Mouse (Mus musculus): ENCODE measurements at regions not wholly inside any gene's neighbourhood (a gene's known extent, or its start where the extent isn't known, plus 50 kb on each side); places are given as distances from the start of the nearest gene placed in this dataset.

DNA sequence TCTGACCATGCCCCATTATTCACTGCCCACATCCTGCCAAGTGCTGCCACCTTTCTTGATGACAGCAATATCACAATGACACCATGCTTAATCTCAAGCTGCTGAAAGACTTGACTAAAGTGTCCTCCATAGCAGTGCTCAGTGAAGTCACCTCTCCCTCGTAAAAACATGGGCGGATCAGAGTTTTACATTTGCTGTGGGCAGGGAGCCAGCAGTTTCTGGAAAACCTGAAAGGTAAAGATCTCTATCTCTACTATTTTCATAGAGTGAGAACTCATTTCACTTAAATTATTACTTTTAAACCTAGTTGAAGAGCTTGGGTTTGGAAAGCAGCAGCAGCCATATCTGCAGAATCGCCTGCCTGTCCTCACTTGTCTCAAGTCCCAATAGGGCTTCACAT, 211.6 kb upstream of the Gmds start:
- in situ Hi-C loops (cut with MboI; ENCODE audit: low pct_unique_long_range_greater_than_20kb in 1 of 2, low sequenced_read_pairs in 2 of 2, unreplicated experiment in 1 of 2), result no loop called here

DNA sequence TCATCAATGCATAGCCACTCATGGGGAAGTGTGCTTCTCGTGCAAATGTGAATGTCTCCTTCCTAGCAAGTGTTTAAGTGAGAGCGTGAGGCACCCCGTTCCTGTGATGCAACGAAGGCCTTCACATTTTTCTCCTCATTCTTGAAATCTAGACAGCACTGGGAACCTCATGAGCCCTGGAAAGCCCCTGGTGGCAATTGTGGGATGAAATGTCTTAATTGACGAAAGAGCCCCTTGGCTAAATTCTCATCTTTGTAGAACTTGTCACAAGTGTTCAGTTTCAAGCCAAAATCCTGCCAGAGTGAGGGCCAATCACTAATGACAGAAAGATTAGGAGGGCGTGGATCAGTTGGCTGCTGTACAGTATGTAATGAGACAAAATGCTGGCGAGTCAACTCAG, 208.6 kb upstream of the Gmds start:
- in situ Hi-C loops (cut with MboI; ENCODE audit: low pct_unique_long_range_greater_than_20kb in 1 of 2, low sequenced_read_pairs in 2 of 2, unreplicated experiment in 1 of 2), result no loop called here

DNA sequence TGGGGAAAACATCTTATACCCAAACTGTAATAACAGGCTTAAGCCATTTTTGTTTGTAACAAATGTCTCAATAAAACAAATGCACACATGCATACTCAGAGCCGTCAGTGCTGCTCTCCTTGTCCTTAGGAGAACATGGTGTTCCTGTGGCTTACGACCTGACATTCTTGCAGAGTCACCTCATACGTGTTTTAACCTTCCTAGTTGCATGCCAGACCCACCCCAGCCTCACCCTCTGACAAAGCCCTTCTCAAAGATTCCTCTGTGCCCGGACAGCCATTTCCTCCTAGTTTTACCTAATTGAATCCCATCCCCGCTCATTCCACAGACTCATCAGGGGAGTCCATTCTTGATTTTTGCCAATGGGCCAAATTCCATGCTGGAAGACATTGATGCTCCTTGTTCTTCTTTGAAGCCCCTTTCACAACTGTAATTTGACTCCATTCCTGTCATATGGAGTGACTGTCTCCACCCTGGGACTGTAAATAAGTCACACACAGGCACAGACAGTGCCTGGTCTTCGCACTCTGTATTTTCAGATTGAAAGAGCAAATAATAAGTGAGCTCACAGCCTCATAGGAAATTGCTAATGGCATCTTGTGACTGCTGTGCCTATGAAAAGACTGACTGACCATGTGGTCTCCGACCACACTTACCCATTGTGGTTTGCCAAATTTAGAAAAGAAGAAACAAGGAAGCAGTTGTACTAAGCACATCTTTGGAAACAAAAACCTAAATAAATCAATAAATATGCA, 206.6 kb upstream of the Gmds start:
- in situ Hi-C loops (cut with MboI; ENCODE audit: low pct_unique_long_range_greater_than_20kb in 1 of 2, low sequenced_read_pairs in 2 of 2, unreplicated experiment in 1 of 2), result no loop called here

DNA sequence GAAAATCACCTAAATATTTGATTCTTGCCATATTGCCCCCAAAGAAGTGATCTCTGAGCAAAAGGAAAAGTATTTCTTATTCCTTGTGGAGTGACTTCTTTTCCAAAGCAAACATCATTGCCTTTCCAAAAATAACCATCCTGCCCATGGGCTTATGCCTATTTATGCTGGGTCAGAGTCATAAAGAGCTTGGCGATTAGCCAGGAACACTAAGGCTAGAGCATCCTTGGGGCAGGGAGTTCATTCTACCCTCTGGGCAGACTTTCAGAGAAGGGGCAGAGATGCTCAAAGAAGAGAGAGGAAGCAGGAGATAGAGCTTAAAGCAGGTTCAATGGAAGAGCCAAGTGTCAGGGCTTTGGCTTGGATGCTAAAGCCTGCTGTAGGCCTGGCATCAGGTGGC, 203.1 kb upstream of the Gmds start:
- in situ Hi-C loops (cut with MboI; ENCODE audit: low pct_unique_long_range_greater_than_20kb in 1 of 2, low sequenced_read_pairs in 2 of 2, unreplicated experiment in 1 of 2), result no loop called here

DNA sequence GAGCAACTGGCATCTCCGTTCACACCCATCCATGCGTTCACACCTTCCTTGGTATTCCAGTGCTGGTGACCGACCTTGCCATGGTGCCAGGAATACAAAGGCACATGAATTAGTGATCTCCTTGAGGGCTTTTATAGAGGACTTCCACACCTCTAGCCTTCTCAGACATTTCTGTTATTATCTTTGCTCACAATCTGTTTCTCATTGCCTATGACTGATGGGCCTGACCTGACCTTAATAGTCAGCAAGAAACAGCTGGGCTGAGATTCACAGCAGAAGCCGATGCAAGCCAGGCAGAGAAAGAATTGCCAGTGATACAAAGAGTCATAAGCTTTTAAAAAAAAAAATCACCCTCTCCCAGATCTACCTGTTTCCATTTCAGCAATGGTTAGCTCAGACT, 197.7 kb upstream of the Gmds start:
- in situ Hi-C loops (cut with MboI; ENCODE audit: low pct_unique_long_range_greater_than_20kb in 1 of 2, low sequenced_read_pairs in 2 of 2, unreplicated experiment in 1 of 2), result no loop called here

DNA sequence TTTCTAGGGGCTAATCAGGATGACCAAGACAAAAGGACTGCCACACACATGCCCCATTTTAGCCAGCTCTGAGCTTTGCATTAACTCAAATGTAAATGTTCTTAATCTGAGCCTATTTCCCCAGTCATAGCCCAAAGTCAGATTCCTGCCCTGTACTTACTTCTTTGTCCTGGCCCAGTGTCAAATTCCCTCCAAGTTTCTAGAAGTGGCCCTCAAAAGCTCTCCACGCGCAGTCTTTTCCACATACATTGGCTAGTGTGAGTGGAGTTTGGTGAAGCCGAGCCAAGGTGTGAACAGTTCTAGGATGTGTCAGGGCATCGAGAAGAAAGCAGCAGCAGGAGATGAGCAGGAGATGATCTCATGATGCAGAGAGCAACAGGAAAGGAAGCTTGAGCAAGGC, 197.1 kb upstream of the Gmds start:
- in situ Hi-C loops (cut with MboI; ENCODE audit: low pct_unique_long_range_greater_than_20kb in 1 of 2, low sequenced_read_pairs in 2 of 2, unreplicated experiment in 1 of 2), result no loop called here

DNA sequence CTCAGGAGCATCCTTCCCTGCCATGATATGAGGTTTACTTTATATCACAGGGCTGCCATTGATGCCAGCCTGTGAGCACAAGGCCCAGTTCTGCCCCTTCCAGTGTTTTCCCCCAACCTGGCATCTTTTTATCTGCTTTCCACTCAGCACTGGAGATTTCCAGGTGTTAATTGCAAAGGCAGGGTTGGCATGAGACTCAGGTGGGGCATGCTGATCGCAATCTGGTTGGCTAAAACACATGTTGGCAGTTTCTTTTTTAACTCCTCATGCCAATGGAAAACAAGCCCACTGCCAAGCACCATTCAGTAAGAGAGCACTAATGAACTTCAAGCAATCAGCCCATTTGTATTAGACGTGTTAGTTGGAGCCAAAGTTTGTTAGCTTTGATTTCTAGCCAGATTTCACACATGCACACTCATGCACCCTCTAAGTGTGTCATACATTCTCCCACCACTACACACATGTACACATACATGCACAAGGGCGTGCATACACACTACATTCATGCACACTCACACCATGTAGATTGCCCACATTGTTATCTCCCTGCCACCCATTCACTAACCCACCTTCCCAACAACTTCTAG, 192.5 kb upstream of the Gmds start:
- in situ Hi-C loops (cut with MboI; ENCODE audit: low pct_unique_long_range_greater_than_20kb in 1 of 2, low sequenced_read_pairs in 2 of 2, unreplicated experiment in 1 of 2), result no loop called here

DNA sequence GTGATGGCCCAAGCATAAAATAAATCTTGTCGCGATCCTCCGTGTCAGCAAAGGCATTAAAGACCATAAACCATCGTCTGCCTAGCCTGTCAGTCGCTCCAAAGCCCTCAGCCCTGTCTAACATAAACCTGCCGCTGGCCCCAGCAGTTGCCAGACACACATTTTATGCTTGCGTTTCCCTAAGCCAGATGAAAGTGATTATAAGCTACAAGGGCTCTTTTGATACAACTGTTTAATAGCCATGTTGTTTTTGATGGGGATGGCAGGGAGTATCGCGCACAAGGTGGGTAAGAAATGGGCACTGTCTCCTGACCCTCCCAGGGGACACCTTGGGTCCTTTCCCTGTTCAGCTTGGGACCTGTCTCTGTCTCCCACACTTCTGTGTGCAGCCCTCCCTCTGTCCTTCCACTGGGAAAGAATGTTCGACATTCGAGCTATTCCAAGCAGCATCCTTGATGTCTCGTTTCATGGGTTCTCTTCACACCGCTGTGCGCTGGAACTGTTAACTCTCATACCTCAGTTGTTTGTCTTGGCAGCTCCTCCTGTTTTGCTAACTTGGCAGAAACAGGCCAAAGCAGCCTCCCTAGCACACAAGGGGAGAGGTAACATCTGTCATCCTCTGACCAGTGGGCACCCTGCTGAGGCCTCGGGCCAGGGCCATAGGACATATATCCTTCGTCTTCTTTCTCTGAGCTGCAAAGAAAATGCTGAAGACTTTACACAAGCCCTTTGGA, 180.2 kb upstream of the Gmds start:
- in situ Hi-C loops (cut with MboI; ENCODE audit: low pct_unique_long_range_greater_than_20kb in 1 of 2, low sequenced_read_pairs in 2 of 2, unreplicated experiment in 1 of 2), result no loop called here

DNA sequence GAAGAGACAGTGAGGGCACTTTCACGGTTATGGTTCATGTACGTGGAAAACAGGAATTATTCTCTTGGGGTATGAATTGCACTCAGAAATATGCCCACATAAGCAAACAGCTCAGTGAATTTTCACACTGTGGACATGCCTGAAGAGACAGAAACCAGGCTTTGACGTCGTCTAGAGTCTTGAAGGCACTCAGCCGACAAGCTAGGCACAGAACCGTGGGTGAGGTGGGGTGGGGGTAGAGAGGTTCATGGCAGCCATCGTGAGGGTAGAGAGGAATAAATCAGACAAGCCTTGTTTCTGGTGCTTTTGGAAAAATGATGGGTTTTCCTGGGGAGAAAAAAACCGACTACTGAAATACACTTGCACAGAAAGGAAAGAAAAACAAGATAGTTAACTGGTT, 179.0 kb upstream of the Gmds start:
- in situ Hi-C loops (cut with MboI; ENCODE audit: low pct_unique_long_range_greater_than_20kb in 1 of 2, low sequenced_read_pairs in 2 of 2, unreplicated experiment in 1 of 2), result no loop called here

DNA sequence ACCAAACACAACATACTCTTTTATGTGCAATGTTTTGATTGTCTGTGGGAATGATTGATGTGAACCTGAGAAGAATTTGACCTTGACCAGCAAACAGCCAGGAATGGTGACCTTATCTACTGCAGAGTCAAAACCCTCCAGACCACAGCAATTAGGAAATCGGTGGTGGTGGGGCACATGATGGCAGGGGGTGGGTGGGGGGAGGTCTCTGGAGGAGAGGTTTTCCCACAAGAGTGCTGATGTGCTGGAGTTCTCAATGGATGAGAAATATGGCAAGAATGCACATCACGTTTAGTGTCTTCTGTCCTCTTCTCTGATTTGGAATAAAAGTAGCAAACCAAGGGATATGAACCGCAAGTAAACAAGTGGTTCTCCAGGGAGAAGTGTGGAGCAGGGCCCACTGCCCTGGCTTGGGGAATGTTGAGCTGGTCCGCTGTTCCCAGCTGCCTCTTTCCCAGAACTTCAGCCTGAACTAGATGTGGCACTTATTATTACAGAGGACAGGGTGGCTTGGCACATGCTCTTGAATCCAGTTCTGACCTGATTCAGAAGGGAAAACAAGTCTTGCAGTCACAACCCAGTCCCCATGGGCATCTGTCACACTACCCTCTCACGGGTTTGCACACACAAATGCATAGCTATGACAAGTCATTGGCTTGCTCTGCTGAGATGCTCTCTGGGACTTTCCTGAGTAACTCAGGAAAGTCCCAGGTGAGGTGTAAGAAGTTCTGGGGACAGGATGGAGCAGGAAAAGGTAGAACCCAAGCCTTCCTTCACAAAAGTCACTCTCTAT, 170.9 kb upstream of the Gmds start:
- in situ Hi-C loops (cut with MboI; ENCODE audit: low pct_unique_long_range_greater_than_20kb in 1 of 2, low sequenced_read_pairs in 2 of 2, unreplicated experiment in 1 of 2), result no loop called here

DNA sequence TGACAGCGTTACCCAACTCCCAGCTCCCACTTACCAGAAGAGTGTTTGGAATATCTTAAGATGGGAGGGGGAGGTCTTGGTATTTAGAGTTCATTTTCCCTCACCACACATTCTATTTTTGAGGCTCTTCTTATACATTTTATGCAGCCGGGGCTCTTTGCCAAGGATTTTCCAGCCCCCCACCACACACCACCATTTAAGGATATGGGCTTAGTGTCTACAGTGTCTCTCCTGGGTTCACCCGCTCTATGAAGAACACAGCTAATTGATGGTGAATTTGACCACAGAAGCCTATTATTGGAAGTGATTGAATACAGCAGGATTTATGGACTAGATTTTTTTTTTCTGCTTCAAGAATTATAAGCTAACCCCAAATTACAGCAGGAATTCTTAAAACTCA, 169.9 kb upstream of the Gmds start:
- in situ Hi-C loops (cut with MboI; ENCODE audit: low pct_unique_long_range_greater_than_20kb in 1 of 2, low sequenced_read_pairs in 2 of 2, unreplicated experiment in 1 of 2), result no loop called here

DNA sequence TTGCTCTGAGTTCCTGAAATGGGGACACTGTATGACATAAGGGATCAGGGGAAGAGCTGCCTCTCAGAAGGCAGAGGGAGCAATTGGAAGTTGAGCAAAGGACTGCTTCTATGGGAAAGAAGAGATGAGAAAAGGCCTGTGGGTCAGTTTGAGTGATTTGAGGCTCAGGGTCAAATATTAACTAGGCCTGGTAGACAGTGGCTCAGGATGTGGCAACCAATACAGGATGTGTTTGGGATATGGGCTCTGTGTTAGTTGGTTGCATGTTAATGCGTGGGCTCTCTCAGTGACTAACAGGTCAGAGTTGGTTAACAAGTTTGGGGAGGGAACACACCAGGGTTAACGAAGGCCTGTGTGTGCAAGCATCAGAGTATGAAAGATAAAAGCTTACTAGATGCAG, 169.3 kb upstream of the Gmds start:
- in situ Hi-C loops (cut with MboI; ENCODE audit: low pct_unique_long_range_greater_than_20kb in 1 of 2, low sequenced_read_pairs in 2 of 2, unreplicated experiment in 1 of 2), result no loop called here

DNA sequence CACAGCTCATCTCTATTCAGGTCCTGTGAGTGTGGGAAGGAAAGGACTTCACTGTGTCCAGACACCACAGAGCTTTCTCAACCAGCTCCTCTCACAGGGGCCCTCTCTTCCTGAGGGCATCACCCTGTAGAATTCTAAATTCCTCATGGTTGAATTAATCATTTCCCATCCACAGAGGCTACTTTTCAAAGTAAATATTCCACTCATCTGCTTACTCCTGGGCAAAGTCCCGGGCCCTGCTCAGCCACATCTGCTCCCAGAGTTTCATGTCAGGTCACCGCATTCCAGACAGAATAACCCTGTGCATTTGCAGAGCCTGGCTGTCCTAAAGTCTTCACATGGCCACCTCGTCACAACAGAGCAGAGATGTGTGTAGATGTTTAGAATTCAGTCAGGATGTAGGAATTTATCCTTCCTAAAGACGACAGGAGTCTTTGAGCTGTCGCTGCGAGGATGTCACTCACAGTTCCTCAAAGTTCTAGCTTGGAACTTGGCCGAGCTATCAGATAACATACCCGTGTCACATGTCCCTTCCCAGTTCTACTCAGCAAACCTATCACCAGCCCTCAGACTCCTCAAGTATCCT, 159.8 kb upstream of the Gmds start:
- in situ Hi-C loops (cut with MboI; ENCODE audit: low pct_unique_long_range_greater_than_20kb in 1 of 2, low sequenced_read_pairs in 2 of 2, unreplicated experiment in 1 of 2), result no loop called here

DNA sequence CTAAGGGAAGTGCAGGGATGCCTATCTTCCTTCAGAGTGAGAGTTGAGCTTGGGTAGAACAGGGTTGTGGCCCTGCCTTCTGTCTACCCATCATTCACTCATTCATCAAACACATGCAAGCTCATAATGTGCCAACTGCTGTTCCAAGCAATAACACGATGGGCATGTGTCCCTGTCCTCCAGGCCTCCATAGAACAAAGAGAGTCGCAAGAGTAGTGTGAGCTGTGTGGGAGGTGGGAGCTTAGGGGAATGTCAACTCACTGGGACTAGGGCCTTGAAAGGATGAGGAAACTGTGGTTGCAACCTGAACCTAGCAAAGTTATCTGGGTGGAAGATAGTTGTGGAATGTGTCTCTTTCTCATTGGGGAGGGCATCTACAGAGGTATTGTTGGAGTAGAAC, 157.7 kb upstream of the Gmds start:
- in situ Hi-C loops (cut with MboI; ENCODE audit: low pct_unique_long_range_greater_than_20kb in 1 of 2, low sequenced_read_pairs in 2 of 2, unreplicated experiment in 1 of 2), result no loop called here

DNA sequence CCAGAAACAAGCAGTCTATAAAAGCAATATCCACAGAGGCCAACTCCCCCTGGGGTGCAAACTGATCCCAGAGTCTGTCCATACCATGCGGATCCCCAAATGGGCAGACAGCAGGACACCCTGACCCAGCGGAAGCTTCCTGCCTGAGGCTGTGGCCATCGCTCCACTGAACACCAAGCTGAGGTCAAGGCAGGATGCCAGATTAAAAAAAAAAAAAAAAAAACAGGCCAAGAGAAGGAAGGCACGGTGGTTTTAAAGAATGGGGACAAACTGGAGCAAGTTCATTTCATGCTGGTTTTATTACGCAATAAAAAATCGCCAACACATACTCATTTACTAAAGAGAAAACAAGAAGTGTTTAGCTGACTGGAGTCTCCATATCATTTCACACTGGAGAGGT, 156.5 kb upstream of the Gmds start:
- in situ Hi-C loops (cut with MboI; ENCODE audit: low pct_unique_long_range_greater_than_20kb in 1 of 2, low sequenced_read_pairs in 2 of 2, unreplicated experiment in 1 of 2), result no loop called here

DNA sequence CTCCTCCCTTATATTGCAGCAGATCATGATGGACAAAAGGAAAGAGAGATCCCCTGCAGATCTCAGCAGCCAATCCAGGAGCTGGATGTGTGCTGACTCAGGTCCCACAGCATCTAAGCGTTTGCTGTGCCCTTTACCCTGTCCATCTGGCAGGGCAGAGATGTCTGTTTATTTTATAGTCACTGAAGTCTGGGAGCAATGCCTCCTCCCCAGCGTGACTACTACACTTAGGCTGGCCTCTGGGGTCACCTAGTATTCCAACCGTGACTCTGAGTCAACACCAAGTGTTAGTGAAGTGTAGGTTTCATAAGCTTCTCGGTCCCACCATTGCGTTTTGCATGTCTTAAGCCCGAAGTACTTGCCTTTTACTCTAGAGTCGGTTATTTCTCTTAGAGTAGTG, 155.3 kb upstream of the Gmds start:
- in situ Hi-C loops (cut with MboI; ENCODE audit: low pct_unique_long_range_greater_than_20kb in 1 of 2, low sequenced_read_pairs in 2 of 2, unreplicated experiment in 1 of 2), result no loop called here

DNA sequence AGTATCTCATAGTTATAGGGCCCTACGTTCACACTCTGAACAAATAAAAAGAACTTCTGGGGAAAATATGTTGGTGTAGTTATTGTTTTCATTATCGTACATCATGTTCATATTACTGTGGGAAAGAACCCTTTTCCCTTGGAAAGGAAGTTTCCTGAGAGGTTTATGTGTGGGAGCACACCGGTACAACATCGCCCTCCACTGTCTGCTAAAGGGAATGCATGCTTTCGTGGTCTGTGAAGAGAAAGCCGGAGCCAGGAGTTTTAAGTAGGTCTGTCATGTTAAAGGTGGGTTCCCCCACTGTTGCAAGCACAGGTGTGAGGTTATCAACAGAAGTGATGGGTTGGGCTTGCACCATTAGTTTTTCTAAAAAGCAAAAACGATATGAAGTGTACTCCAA, 154.8 kb upstream of the Gmds start:
- in situ Hi-C loops (cut with MboI; ENCODE audit: low pct_unique_long_range_greater_than_20kb in 1 of 2, low sequenced_read_pairs in 2 of 2, unreplicated experiment in 1 of 2), result no loop called here

DNA sequence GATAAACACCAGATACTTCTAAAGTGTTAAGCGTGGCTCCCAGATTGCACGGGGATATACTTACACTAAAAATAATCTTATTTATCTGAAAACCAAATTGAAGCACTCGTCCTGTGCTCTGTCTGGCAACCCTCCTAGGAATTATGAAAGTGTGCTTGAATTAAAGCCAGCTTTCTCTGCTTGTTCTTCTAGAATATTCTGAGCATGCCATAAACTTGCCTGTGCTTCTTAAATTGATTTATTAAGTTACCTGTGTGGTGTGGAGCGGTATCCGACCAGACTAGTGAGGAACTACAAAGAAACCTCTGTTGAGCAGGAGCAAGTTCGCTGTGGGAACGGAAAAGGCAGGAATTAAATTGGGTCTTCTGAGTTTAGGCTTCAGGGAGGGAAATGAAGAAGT, 154.0 kb upstream of the Gmds start:
- in situ Hi-C loops (cut with MboI; ENCODE audit: low pct_unique_long_range_greater_than_20kb in 1 of 2, low sequenced_read_pairs in 2 of 2, unreplicated experiment in 1 of 2), result no loop called here
